Mouse (Mus musculus) kidney, adult 11 months (tissue): ENCODE measurements around the gene Pard6b.
A peak's percentile ranks its signal among the peaks of the same experiment; 100 is the strongest.

Source experiments
- DNase-seq: peaks from one replicate; pipeline ENCODE4 v3.0.0; 2022

The Pard6b gene

GRCm38 (mm10) chr2:168063712-168064111 lies 17.1 kb upstream of the Pard6b start:
- DNase-seq = no peak

DNA sequence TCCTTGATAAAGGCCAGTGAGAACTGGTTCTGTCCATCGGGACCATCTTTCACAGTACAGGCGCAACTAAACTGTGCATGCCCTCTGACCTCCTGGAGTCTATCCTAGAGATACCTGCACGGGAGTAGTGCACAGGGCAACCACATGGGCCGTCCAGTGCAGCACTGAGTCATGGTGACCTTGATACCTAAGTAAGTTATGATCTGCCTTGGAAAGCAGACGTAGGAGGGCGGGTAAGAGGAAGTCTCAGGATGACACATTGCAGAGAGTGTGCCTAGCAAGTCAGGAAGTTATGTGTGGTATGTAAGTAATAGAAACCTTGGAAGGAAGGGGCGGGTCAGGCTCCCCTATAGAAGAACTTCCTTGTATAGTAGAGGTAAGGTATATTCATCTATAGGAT lies 15.3 kb upstream of the Pard6b start:
- no peak for DNase-seq

DNA sequence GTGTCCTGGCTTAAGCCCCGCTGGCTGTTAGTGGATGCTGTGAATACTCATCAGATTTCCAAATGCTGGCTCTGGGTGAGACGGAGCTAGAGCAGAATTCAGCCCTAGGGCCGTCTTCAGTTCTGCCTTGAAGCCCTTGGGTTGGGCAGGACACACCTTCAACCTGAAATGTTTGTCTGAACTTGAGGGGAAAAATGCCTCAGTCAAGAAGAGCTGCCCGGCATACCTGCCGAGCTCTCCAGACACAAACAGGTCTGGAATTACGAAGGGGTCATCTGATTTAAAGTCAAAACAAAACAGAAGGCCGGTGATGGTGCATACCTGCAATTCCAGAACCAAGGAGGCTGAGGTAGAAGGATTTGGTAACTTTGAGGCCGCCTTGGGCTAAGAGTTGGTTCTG lies 14.0 kb upstream of the Pard6b start:
- DNase-seq = no peak

DNA sequence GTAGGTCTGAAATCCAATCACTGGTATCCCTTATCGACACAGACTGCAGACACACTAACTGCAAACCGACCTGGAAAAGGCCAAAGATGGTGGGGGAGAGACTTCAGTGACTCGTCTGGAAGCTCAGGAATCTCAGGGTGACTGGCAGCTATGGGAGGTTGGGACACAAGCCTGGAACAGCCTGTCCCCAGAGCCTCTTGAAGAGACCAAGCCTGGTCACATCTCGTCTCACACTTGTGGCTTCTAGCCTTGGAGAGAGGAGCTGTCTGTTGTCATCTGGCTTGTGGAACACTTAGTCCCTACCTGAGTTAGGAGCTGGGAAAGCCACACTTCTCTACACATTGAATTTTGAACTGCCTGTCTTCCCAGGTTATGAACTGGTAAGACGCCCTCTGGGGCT lies 10.4 kb upstream of the Pard6b start:
- no peak for DNase-seq

DNA sequence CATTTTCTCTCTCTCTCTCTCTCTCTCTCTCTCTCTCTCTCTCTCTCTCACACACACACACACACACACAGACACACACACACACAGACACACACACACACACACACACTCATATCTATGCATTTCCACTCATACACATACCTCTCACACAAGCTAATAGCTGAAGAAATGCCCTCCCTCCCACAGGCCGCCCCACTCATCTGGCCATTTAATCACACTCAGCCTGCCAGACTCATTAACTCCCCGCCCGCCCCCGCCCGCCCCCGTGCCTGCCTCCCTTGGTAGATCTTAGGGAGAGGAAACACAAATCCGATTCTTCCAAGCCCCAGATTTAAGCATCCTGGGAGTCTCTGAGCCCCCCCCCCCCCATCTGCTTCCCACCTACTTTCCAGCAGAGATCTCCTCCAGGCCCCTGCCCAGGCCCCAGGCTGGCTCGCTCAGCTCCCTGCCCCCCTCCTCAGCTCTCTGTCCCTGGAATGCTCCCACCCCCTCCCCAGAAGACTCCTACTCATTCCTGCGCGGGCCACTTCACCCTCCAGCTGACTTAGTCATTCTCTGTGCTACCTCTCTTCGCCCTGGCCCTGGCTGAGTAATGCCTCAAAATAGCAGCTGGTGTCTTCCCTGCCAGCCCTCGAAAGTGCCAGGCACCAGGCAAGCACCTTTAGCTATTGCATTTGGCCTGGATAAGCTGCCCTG lies 8.2 kb upstream of the Pard6b start:
- DNase-seq = no peak

DNA sequence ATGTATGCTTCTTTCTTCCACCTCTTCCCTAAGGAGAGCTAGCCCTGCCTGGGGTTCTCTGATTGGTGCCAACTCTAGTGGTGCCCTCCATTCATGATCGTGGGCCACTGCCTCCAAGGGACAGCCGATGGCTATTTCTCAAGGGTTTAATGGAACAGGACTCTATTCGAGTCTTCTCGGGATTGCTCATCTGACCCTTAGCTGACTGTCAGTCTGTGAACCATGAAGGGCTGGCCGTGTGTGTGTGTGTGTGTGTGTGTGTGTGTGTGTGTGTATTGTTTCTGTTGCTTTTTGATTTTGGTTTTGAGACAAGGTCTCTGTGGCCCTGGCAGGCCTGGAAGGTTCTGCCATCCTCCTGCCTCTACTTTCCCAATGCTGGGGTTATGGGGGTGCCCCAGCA lies 7.1 kb upstream of the Pard6b start:
- no peak for DNase-seq

GRCm38 (mm10) chr2:168074457-168074856 lies 6.3 kb upstream of the Pard6b start:
- DNase-seq = peak; percentile 76

DNA sequence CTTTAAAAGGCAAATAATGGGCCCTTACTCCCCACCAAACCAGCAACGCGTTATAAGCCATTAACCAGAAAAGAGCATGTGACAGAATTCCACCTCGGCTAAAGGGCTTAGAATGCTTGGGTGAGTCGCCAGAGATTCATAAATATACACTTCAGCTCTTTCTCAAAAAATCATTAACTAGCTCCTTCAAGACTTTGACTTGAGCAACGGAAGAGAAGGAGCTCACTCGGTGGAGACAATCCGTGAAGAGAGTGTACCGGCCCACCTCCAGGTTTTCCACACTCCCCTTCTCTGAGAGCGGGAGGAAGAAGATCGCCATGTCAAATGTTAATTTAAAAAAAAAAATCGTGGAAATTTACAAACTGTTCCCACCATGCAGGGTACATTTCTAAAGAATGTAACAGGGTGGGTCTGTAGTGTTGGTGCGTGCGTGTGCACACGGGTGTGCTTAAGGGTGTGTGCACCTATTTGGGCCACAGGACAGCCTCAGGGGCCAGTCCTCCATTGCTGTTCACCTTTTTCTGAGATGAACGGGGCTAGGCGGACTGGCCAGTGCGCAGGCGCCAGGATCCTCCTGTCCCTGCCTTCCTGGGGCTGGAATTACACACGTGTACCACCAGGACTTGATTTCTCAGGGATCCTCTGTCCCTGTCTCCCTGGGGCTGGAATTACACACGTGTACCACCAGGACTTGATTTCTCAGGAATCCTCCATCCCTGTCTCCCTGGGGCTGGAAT lies 3.8 kb upstream of the Pard6b start:
- DNase-seq = peak; percentile 86

DNA sequence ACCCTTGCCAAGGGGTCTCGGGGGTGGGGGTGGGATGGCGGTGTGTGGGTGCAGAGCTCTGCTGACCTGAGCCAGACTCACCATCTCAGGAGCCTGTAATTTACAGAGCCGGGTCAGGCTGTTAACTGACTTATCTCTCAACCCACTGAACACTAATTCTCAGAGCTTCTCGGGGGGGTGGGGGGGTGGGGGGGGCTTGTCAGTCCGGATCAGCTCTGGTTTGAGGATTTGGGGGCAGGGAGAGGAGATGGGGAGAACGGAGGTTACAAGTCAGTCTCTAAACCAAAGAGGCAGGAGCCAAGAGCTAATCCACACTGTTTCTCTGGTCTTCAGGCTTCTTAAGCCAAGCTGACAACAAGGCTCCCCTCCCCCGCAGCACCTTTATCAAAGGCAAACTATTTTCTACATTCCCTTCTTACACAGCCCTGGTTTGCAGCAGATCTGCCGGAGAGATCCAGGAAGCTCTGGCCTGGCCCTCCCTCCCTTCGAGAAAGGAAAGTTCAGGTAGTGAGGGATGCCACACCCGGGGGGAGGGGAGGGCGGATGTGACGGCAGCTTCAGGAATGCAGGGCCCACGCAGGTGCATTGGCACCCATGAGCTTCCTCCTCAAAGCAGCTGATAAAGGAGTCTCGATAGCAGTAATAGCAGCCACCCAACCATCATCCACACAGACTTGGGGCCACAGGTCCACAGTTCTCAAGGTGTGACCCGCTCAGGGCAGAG lies 2.5 kb upstream of the Pard6b start:
- DNase-seq = peak; percentile 86

- DNase-seq = no peak
These were observed 612 bp downstream of the Pard6b start for GRCm38 (mm10) chr2:168081299-168081932.

GRCm38 (mm10) chr2:168081933-168082306 lies 1.1 kb downstream of the Pard6b start:
- DNase-seq = no peak

DNA sequence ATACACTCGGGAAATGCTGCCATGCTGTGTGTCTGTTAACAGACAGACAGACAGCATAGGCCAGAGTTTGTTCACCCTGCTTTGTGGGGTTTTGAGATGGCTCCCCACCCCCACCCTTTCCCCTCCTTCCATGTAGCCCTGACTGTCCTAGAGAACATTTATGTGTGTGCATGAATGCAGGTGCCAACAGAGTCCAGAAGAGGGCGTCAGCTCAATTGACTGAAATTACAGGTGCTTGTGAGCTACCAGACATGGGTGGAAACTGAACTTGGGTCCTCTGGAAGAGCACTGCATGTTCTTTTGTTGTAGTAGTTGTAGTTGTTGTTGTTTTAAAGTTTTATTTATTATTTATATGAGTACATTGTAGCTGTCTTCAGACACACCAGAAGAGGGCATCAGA lies 2.8 kb downstream of the Pard6b start:
- DNase-seq = no peak

DNA sequence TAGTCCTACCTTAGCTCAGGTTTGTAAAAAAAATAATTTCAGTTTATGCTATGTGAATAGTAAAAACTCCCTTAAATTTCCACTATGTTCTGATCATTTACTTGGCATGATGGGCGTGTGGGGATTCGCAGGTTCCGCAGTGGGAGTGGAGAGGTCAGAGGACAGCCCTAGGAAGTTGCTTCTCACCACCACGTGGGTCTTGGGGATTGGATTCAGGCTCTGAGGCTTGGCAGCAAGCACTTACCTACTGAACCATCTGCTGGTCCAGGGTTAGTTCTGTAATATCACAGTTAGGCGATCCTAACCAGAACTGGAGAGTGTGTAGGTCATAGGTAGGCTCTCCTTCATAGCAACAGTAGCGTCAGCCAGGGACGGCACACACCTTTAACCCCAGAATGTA lies 3.4 kb downstream of the Pard6b start:
- DNase-seq = peak; percentile 53

DNA sequence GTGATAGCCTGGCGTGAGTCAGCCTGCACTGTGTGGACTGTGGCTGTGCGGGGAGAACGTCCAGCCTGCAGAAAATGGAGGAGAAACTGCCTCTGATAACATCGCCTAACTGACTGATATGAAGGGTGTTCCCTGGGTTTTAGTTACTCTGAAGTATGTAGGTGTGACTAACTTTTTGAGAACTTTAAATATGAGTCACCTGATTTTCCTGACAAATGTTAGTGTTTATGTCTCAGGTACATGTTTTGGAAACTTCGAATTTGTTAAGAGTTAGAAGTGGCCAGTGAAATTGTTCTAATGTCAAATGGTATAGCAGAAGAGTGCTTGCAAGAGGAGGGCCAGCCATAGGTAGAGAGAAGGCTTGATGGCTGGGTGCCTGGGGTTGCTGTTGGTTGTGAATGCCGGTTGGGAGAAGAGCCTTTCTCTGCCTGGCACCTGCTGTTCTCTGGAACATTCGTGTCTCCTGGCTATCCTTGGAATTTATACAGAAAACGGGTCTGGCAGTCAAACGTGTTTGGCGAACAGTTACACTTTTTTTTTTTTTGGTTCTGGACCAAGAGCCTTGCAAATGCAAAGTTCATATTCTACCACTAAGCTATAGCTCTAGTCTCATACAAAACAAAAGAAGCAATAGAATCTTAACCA lies 4.9 kb downstream of the Pard6b start:
- DNase-seq = no peak

- no peak for DNase-seq
These were observed 5.5 kb downstream of the Pard6b start for GRCm38 (mm10) chr2:168086318-168086717.

DNA sequence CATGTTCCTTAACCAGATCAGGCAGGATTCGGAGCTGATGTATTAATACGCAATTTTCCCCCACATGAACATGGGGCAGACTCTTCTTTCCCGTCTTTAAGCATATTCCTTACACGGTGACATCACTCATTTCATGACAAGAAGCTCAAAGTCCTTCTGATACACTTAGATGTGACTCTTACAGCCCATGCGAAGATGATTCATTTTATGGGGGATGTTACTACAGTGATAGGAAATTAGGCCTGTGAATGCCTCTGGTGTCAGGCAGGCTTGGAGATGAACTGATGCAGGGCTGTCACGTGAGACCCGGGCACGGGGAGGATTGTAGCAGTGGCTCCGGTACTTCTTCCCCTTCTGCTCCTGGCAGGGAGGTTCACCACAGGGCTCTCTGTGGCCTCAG lies 6.0 kb downstream of the Pard6b start:
- no peak for DNase-seq

- DNase-seq = no peak
These were observed 10.8 kb downstream of the Pard6b start for GRCm38 (mm10) chr2:168091560-168091959.

GRCm38 (mm10) chr2:168093077-168093476 lies 12.3 kb downstream of the Pard6b start:
- DNase-seq = peak; percentile 66

GRCm38 (mm10) chr2:168095077-168095476 lies 14.3 kb downstream of the Pard6b start:
- DNase-seq = peak; percentile 91

DNA sequence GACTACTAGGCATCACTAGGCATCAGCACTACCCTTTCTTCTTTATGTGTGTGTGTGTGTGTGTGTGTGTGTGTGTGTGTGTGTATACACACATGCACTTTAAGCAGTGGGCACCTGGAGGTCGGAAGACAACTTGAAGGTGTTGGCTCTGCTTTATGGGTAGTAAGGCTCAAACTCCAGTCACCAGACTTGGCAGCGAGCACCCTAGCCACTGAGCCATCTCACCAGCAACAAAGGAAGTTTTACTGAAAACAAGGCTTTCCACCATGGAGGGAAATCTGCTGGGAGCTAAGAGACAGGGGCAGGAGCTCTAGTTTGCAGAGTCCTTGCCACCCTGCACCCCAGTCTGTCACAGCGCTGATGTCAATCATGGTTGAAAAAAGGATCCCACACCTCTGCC lies 15.7 kb downstream of the Pard6b start:
- peak; percentile 65 for DNase-seq

- DNase-seq = peak; percentile 81
These were observed 17.2 kb downstream of the Pard6b start for GRCm38 (mm10) chr2:168098040-168098439.

DNA sequence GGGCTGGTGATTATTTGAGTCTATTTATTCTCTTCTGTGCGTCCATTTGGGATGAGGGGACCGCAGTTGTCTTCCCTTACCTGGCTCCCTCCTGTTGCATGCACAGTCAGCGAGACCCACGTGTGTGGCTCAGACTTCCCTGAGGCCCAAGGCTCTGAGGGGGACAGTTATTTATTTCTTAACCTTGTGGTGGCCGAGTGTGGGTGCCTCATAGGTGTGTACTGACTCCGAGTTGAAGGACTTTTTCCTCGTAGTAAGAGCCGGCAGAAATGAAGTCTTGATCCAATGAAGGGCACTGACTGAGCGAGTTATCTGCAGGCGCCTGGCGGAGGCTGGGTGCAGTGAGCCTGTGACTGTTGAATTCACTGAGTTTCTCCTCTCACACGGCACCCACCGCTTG lies 19.2 kb downstream of the Pard6b start:
- DNase-seq = peak; percentile 58

- DNase-seq = peak; percentile 59
These were observed 21.0 kb downstream of the Pard6b start for GRCm38 (mm10) chr2:168101805-168102204.
